Mouse (Mus musculus): ENCODE results near the gene Zc2hc1b.

Gene Zc2hc1b

GRCm38 (mm10) chr10:13172798-13173221, 5.0 kb downstream of the Zc2hc1b start:
- no peak for DNase-seq (ENCODE audit: low spot score in 2 of 2)

GRCm38 (mm10) chr10:13171461-13171860, 6.4 kb downstream of the Zc2hc1b start:
- DNase-seq (ENCODE audit: low spot score in 2 of 2): no peak

- no peak for DNase-seq (ENCODE audit: low spot score in 2 of 2)
Observed at GRCm38 (mm10) chr10:13170739-13171448, 6.9 kb downstream of the Zc2hc1b start.

GRCm38 (mm10) chr10:13168461-13168860, 9.4 kb downstream of the Zc2hc1b start:
- DNase-seq (ENCODE audit: low spot score in 2 of 2): no peak

GRCm38 (mm10) chr10:13162031-13162430, 15.8 kb downstream of the Zc2hc1b start:
- DNase-seq (ENCODE audit: low spot score in 2 of 2): no peak

GRCm38 (mm10) chr10:13160913-13161312, 16.9 kb downstream of the Zc2hc1b start:
- DNase-seq (ENCODE audit: low spot score in 2 of 2): no peak

GRCm38 (mm10) chr10:13155377-13155776, 22.4 kb downstream of the Zc2hc1b start:
- no peak for DNase-seq (ENCODE audit: low spot score in 2 of 2)

GRCm38 (mm10) chr10:13152811-13153364, 24.9 kb downstream of the Zc2hc1b start:
- no peak for DNase-seq (ENCODE audit: low spot score in 2 of 2)

- no peak for DNase-seq (ENCODE audit: low spot score in 2 of 2)
Observed at GRCm38 (mm10) chr10:13151353-13151752, 26.5 kb downstream of the Zc2hc1b start.

- no peak for DNase-seq (ENCODE audit: low spot score in 2 of 2)
Observed at GRCm38 (mm10) chr10:13150435-13150834, 27.4 kb downstream of the Zc2hc1b start.

- DNase-seq (ENCODE audit: low spot score in 2 of 2): no peak
Observed at GRCm38 (mm10) chr10:13140434-13140833, 37.4 kb downstream of the Zc2hc1b start.

- no peak for DNase-seq (ENCODE audit: low spot score in 2 of 2)
Observed at GRCm38 (mm10) chr10:13137906-13138305, 39.9 kb downstream of the Zc2hc1b start.

- no peak for DNase-seq (ENCODE audit: low spot score in 2 of 2)
Observed at GRCm38 (mm10) chr10:13135751-13136150, 42.1 kb downstream of the Zc2hc1b start.

- DNase-seq (ENCODE audit: low spot score in 2 of 2): no peak
Observed at GRCm38 (mm10) chr10:13135276-13135675, 42.5 kb downstream of the Zc2hc1b start.

- no peak for DNase-seq (ENCODE audit: low spot score in 2 of 2)
Observed at GRCm38 (mm10) chr10:13133850-13134249, 44.0 kb downstream of the Zc2hc1b start.

- no peak for DNase-seq (ENCODE audit: low spot score in 2 of 2)
Observed at GRCm38 (mm10) chr10:13127946-13128345, 49.9 kb downstream of the Zc2hc1b start.

- DNase-seq (ENCODE audit: low spot score in 2 of 2): no peak
Observed at GRCm38 (mm10) chr10:13127335-13127734, 50.5 kb downstream of the Zc2hc1b start.

GRCm38 (mm10) chr10:13125811-13126210, 52.0 kb downstream of the Zc2hc1b start:
- no peak for DNase-seq (ENCODE audit: low spot score in 2 of 2)

- DNase-seq (ENCODE audit: low spot score in 2 of 2): no peak
Observed at GRCm38 (mm10) chr10:13119300-13119699, 58.5 kb downstream of the Zc2hc1b start.

GRCm38 (mm10) chr10:13118770-13119102, 59.1 kb downstream of the Zc2hc1b start:
- DNase-seq (ENCODE audit: low spot score in 2 of 2): no peak

- DNase-seq (ENCODE audit: low spot score in 2 of 2): no peak
Observed at GRCm38 (mm10) chr10:13118024-13118769, 59.6 kb downstream of the Zc2hc1b start.

GRCm38 (mm10) chr10:13116706-13117665, 60.8 kb downstream of the Zc2hc1b start:
- no peak for DNase-seq (ENCODE audit: low spot score in 2 of 2)

Measured in frontal cortex, postnatal 25 days (tissue).